Mouse (Mus musculus) hindbrain, postnatal 0 days (tissue): ENCODE measurements around the gene Tead1. TPM values are rescaled to one million over a fixed set of nuclear protein-coding genes. Genes with fewer than 3 reads are reported as not detected.

Source experiments
- ATAC-seq: fragments of 200-750 bp; cut with Nextera tagmentation; 2 replicates; pipeline ENCODE4 v1.8.0; 2017; ENCODE audit warnings: mild to moderate bottlenecking, moderate TSS enrichment, moderate library complexity
- DNase-seq: peaks from one replicate; pipeline ENCODE4 v3.0.0-alpha.2; 2015; ENCODE audit warnings: low spot score
- H3K27ac ChIP-seq: fragments of 300-500 bp; sonication (generic); 2 replicates; pipeline ENCODE4 v1.5.1; 2014; ENCODE audit warnings: mild to moderate bottlenecking
- H3K27me3 ChIP-seq: fragments of 300-500 bp; sonication (generic); 2 replicates; pipeline ENCODE4 v1.6.1; 2014; ENCODE audit warnings: low read length, mixed read lengths; ENCODE audit not compliant: insufficient read depth
- H3K36me3 ChIP-seq: fragments of 300-500 bp; sonication (generic); 2 replicates; pipeline ENCODE4 v1.6.1; 2014; ENCODE audit warnings: low read length, mixed read lengths; ENCODE audit not compliant: insufficient read depth
- H3K4me1 ChIP-seq: fragments of 300-500 bp; sonication (generic); 2 replicates; pipeline ENCODE4 v1.6.1; 2014; ENCODE audit warnings: antibody characterized with exemption, low read length, mixed read lengths; ENCODE audit not compliant: insufficient read depth
- H3K4me2 ChIP-seq: fragments of 300-500 bp; sonication (generic); 2 replicates; pipeline ENCODE4 v1.6.1; 2014; ENCODE audit warnings: low read depth, mild to moderate bottlenecking, low read length, moderate library complexity, mixed read lengths
- H3K4me3 ChIP-seq: fragments of 300-500 bp; sonication (generic); 2 replicates; pipeline ENCODE4 v1.5.1; 2014; ENCODE audit warnings: low read length
- H3K9ac ChIP-seq: fragments of 300-500 bp; sonication (generic); replicated peaks from 2 replicates; pipeline ENCODE4 v1.6.1; 2014; ENCODE audit warnings: mild to moderate bottlenecking, low read length, moderate library complexity, mixed read lengths
- H3K9me3 ChIP-seq: fragments of 300-500 bp; sonication (generic); 2 replicates; pipeline ENCODE4 v1.6.1; 2016; ENCODE audit warnings: low read length, mixed read lengths
- CTCF ChIP-seq: IDR thresholded peaks from 2 replicates; pipeline ENCODE4 v1.5.1; 2016; ENCODE audit warnings: antibody characterized with exemption, control low read depth, low read depth
- WGBS: fragments of 180-500 bp; shearing (Covaris S2); extraction: QIAGEN DNeasy Blood & Tissue Kit; methylation state at CpG from one replicate; pipeline ENCODE4 v1.1.7; 2014; 5-methylcytosine and 5-hydroxymethylcytosine counted together
- polyA plus RNA-seq: library from polyadenylated mRNA; unstranded; fragments of >200 nt; fragmentation: Nextera tagmentation; extraction: Ambion mirVana; gene quantifications from 2 replicates; pipeline ENCODE4 v1.2.1, GENCODE M21; 2015
- total RNA-seq: library from RNA; depleted of rRNA; stranded (reverse); fragments of >200 nt; gene quantifications from 2 replicates; pipeline ENCODE4 v1.2.3, GENCODE M21; 2014

Gene Tead1
- total and polyA plus RNA-seq, 2 experiments from 2014 or later: 10.2 to 32.4 TPM

DNA sequence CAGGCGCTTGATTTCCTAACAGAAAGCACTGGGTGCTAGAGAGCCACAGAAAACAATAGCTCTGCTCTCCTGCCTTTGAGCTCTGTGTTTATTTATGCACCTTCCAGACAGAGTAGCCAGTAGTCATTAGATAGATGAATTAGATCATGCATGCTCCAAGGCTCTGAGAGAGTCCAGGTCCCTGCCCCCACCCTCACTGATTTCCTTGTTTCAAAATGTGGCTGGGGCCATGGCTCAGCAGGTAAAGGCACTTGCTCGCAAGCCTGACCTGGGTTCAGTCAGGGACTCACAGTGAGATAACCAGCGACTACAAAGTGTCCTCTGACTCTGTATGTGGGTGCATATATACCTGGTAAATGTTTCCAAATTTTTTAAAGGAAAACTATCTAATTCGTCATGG lies 174.7 kb downstream of the Tead1 start:
- ATAC-seq (no peak), DNase-seq (no peak)
- TF ChIP-seq CTCF: no peak
- Histone ChIP-seq H3K36me3 (0 out of 2 replicates have a peak, but pooled peaks cover 3% of the 10 kb centered on the region), H3K27me3 (no peaks in the 10 kb centered on the region), H3K4me3 (no peak overlapping the region), H3K4me2 (no peak overlapping the region), H3K4me1 (peaks cover 24% of the 10 kb centered on the region), H3K27ac (no peak overlapping the region), H3K9ac (no peak overlapping the region), H3K9me3 (no peaks in the 10 kb centered on the region)
- WGBS: 74% methylated on average over 4 of the region's 4 CpGs

DNA sequence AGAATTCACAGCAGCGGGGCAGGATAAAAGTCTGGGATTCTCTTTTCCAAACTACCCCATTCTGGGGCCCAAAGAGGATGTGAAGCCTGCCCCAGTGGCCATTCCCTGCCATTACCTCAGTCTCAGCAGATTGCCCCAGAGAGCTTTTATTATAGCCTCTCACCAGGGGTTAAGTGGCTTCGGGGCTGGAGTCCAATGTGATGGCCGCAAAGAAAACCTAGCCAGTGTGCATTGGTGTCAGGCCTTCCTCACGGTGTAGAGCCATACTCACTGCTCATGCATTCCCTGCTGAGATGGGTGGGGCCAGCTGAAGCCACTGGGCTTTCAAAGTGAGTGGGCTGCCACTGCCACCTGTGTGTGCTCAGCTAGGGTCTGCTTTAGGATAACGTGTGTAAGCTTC lies 175.4 kb downstream of the Tead1 start:
- 26% methylated on average over 5 of the region's 5 CpGs for WGBS
- peak; percentile 58 for TF ChIP-seq CTCF
- H3K9ac ChIP-seq: no peak overlapping the region
- DNase-seq: peak; percentile 29
- no peak overlapping the region for H3K4me2 ChIP-seq
- no peak overlapping the region for H3K27ac ChIP-seq
- no peak for ATAC-seq
- H3K27me3 ChIP-seq: no peaks in the 10 kb centered on the region
- peaks cover 24% of the 10 kb centered on the region for H3K4me1 ChIP-seq
- H3K36me3 ChIP-seq: 0 out of 2 replicates have a peak, but pooled peaks cover 3% of the 10 kb centered on the region
- H3K4me3 ChIP-seq: no peak overlapping the region
- H3K9me3 ChIP-seq: no peaks in the 10 kb centered on the region

- DNase-seq: peak; percentile 25
- Histone ChIP-seq H3K36me3 (no peaks in the 10 kb centered on the region), H3K9me3 (no peaks in the 10 kb centered on the region), H3K4me1 (peaks cover 24% of the 10 kb centered on the region), H3K27me3 (no peaks in the 10 kb centered on the region), H3K4me3 (no peak overlapping the region), H3K4me2 (no peak overlapping the region), H3K9ac (no peak overlapping the region), H3K27ac (peak overlapping the region; percentile 41; the same call in 1 of the 2 replicates)
- WGBS: 51% methylated on average over 6 of the region's 6 CpGs
- no peak for ATAC-seq
- TF ChIP-seq CTCF: no peak
These were observed 176.3 kb downstream of the Tead1 start for GRCm38 (mm10) chr7:112855419-112855818.

DNA sequence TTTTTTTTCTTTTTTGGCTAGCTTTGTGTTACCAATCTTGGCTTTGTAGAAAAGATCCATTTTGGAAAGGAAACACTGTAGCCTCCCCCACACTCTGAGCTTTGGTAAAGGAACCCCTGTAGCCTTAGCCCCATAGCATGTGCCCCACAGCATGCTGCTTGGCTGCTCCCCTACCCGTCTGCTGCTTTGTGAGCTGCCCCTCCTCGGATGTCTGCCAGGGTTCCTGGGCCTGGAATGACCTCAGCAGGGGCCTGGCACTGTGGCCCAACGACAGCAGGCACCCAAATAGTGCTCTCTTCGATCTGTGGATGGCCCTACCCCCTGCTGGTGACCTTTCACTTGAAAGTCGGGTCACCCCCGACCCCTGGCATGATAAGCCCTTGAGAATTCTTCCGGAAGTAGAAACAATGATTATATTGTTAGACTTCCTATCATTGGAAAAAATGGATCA lies 177.0 kb downstream of the Tead1 start:
- H3K9ac ChIP-seq: no peak overlapping the region
- no peaks in the 10 kb centered on the region for H3K36me3 ChIP-seq
- H3K27ac ChIP-seq: peak overlapping the region; percentile 51; the same call in 1 of the 2 replicates
- no peak overlapping the region for H3K4me2 ChIP-seq
- peaks cover 20% of the 10 kb centered on the region for H3K4me1 ChIP-seq
- peak; percentile 20; the same call in 1 of the 2 replicates for TF ChIP-seq CTCF
- no peaks in the 10 kb centered on the region for H3K9me3 ChIP-seq
- 24% methylated on average over 7 of the region's 7 CpGs for WGBS
- ATAC-seq: peak; percentile 65
- H3K4me3 ChIP-seq: no peak overlapping the region
- peak; percentile 74 for DNase-seq
- no peaks in the 10 kb centered on the region for H3K27me3 ChIP-seq

DNA sequence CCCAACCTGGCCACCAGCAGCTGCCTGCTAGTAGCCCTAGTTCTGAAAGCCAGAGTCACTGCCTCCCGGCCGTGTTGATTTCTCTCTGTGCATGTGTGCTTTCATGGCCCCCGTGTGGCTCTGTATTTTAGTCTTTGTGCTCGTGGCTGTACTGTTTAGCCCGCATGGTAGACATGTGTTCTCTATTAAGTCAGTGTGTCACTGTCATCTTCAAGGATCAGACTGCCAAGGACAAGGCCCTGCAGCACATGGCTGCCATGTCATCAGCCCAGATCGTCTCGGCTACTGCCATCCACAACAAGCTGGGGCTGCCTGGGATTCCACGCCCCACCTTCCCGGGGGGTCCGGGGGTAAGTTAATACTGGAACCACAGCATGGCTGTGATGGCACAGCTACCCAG lies 177.5 kb downstream of the Tead1 start:
- H3K27ac ChIP-seq: peak overlapping the region; percentile 51; the same call in 1 of the 2 replicates
- peak; percentile 39; the same call in 1 of the 2 replicates for ATAC-seq
- WGBS: 48% methylated on average over 10 of the region's 10 CpGs
- H3K27me3 ChIP-seq: no peaks in the 10 kb centered on the region
- H3K4me2 ChIP-seq: no peak overlapping the region
- H3K36me3 ChIP-seq: no peaks in the 10 kb centered on the region
- H3K9ac ChIP-seq: no peak overlapping the region
- no peak; the same call in 1 of the 2 replicates for TF ChIP-seq CTCF
- DNase-seq: peak; percentile 40
- no peak overlapping the region for H3K4me3 ChIP-seq
- peaks cover 17% of the 10 kb centered on the region for H3K4me1 ChIP-seq
- H3K9me3 ChIP-seq: no peaks in the 10 kb centered on the region

- no peak for ATAC-seq
These were observed 180.8 kb downstream of the Tead1 start for GRCm38 (mm10) chr7:112859887-112860286.

DNA sequence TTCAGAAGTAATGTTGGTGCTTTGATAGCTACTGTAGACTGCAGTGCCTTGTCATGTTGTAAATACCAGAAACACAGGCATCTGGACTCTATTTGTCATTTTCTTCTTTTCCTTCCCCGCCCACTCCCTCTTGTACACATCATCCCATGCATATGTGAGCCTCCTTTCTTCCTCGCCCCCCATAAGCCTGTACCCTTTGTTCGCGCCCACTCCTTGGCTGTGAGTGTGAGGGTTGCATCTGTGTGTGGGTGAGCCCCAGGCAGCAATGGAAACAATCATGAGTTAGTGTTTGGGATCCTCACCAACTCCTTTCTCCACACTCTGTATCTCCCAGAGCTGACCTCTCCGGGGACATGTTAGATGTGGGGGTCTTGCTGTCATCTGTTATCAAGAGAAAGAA lies 183.0 kb downstream of the Tead1 start:
- Histone ChIP-seq H3K36me3 (0 out of 2 replicates have a peak, but pooled peaks cover 5% of the 10 kb centered on the region), H3K9me3 (no peaks in the 10 kb centered on the region), H3K9ac (no peak overlapping the region), H3K27ac (no peak overlapping the region), H3K4me3 (no peak overlapping the region), H3K4me2 (no peak overlapping the region), H3K27me3 (no peaks in the 10 kb centered on the region), H3K4me1 (no peaks in the 10 kb centered on the region)
- ATAC-seq (no peak), DNase-seq (no peak)
- TF ChIP-seq CTCF: no peak
- 95% methylated on average over 5 of the region's 5 CpGs for WGBS

More at GRCm38 (mm10) chr7:112859887-112860286, 180.8 kb downstream of the Tead1 start:
- H3K9me3 ChIP-seq: no peaks in the 10 kb centered on the region
- H3K4me1 ChIP-seq: peaks cover 14% of the 10 kb centered on the region
- H3K36me3 ChIP-seq: 0 out of 2 replicates have a peak, but pooled peaks cover 5% of the 10 kb centered on the region
- H3K4me2 ChIP-seq: no peak overlapping the region
- TF ChIP-seq CTCF: no peak
- H3K27me3 ChIP-seq: no peaks in the 10 kb centered on the region
- 96% methylated on average over 6 of the region's 6 CpGs for whole genome bisulfite sequencing
- no peak overlapping the region for H3K9ac ChIP-seq
- DNase-seq: no peak
- H3K4me3 ChIP-seq: no peak overlapping the region
- no peak overlapping the region for H3K27ac ChIP-seq
